Mouse (Mus musculus) heart, postnatal 0 days (tissue): ENCODE data around the gene Abcc4.

Experiments
- CTCF ChIP-seq: IDR thresholded peaks from 2 replicates; pipeline ENCODE4 v1.5.1; 2016; ENCODE audit warnings: antibody characterized with exemption, control low read depth, low read depth
- EP300 ChIP-seq: IDR thresholded peaks from 2 replicates; pipeline ENCODE4 v1.6.1; 2016; ENCODE audit warnings: antibody characterized with exemption, low read depth

DNA sequence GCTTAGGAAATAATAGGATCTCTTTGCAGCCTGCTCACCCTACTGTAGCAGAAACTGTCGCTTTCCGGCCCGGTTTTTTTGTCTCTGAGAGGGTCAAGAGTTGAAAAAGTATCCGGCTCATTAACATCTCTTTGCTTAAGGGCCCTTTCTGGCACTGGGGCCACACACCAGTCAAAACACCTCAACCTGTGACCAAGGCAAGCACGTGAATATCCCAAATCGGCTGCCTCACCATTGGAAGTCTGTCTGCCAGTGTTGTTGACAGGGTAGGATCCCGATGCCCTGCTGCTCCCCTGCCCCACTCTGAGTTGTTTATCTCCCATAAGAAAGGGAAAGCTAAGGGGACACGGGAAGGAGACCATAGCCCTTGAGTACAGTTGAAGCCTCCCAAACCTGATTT lies 7.8 kb upstream of the Abcc4 start:
- no peak for TF ChIP-seq CTCF
- TF ChIP-seq EP300: no peak
